Mouse (Mus musculus) MEL (cell line): ENCODE results near the gene Cyp17a1.

Experiments
- E2F4 ChIP-seq: IDR thresholded peaks from 2 replicates; pipeline ENCODE4 v1.6.1; 2011; ENCODE audit warnings: low read depth, low read length, improper control_type of control experiment, borderline replicate concordance
- GABPA ChIP-seq: IDR thresholded peaks from 2 replicates; pipeline ENCODE4 v1.6.1; 2012; ENCODE audit warnings: low read depth, mild to moderate bottlenecking, inconsistent platforms, low read length, improper control_type of control experiment, moderate library complexity
- MYC ChIP-seq: IDR thresholded peaks from 2 replicates; pipeline ENCODE4 v1.6.1; 2011; ENCODE audit warnings: low read depth, mild to moderate bottlenecking, low read length, improper control_type of control experiment, moderate library complexity
- POLR2A ChIP-seq, 2 experiments: IDR thresholded peaks; 2 replicates each; pipeline ENCODE4 v1.6.1; 2011 to 2012; ENCODE audit warnings: low read length in 2 of 2, mild to moderate bottlenecking in 2 of 2, control low read depth in 1 of 2, improper control_type of control experiment in 1 of 2, low read depth in 1 of 2, moderate library complexity in 1 of 2; ENCODE audit not compliant: control insufficient read depth in 1 of 2, insufficient read depth in 1 of 2, poor library complexity in 1 of 2

DNA sequence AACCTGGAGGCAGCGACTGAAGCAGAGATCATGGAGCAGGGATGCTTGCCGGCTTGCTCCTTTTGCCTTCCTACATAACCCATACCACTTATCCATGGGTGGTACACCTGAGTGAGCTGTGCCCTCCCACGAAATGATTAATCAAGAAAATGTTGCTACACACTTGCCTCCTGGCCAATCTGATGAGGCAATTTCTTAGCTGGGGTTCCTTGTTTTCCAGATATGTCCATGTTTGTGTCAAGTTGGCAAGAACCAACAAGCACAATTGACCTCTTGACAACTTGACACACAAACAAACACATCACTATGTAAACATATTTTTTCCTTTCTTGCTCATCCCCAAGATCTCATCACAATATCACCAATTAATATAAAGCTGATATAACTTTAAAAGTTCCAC, 2.7 kb upstream of the Cyp17a1 start:
- no peak for TF ChIP-seq GABPA
- no peak for TF ChIP-seq POLR2A (IDR thresholded peaks at IDR 0.05; ENCODE audit: control insufficient read depth in 1 of 2, insufficient read depth in 1 of 2, low read depth in 1 of 2, low read length in 2 of 2, poor library complexity in 1 of 2)
- no peak for TF ChIP-seq E2F4
- TF ChIP-seq MYC: no peak
